In genomic region chr13:56600216-56600890, GRCm38 (mm10) we compare ENCODE assay signal across 9 mouse cellular contexts. TPM values are rescaled to one million over a fixed set of nuclear protein-coding genes. Genes with fewer than 3 reads are reported as not detected.
DNase-seq lines count a peak whose midpoint lies in the region; ATAC-seq and TF ChIP-seq lines count a peak whose summit lies in the region.
"Had no signal": no experiment of that assay in that cellular context is flagged by ENCODE, and none has a peak within 500 bp of the region (broad histone marks: within the 10 kb centered on the region; RNA-seq: fewer than 3 reads in every experiment).

No protein-coding gene starts in this region.

- peak; percentile 94 for DNase-seq in lung, embryonic 14.5 days
- DNase-seq in lung, adult 2 months, result no peak
- peak; percentile 81 to 86 for DNase-seq in heart, postnatal 10 days
- DNase-seq in left cerebral cortex, adult 11 months (ENCODE audit: low spot score), result no peak
- DNase-seq in retina, embryonic 14.5 days (ENCODE audit: low spot score), result no peak
- DNase-seq in layer of hippocampus, postnatal 36 days, result no peak

- peak; percentile 76 for ATAC-seq in lung, embryonic 14.5 days (ENCODE audit: insufficient read depth)
- ATAC-seq in embryonic facial prominence, embryonic 13.5 days (ENCODE audit: insufficient number of reproducible peaks, insufficient read depth, low FRiP score, low TSS enrichment, low read depth), result no peak
- ATAC-seq in lung, embryonic 16.5 days (ENCODE audit: low read depth), result peak; percentile 69

- H3K4me1 ChIP-seq in lung, embryonic 14.5 days (ENCODE audit: insufficient read depth), result peaks cover 58% of the 10 kb centered on the region
- H3K4me1 ChIP-seq in lung, adult 2 months (ENCODE audit: control insufficient read depth, insufficient read depth, low read length), result peaks cover 19% of the 10 kb centered on the region
- peaks cover 58% of the 10 kb centered on the region for H3K4me1 ChIP-seq in embryonic facial prominence, embryonic 13.5 days
- H3K4me1 ChIP-seq in lung, embryonic 16.5 days (replicated peaks; ENCODE audit: control insufficient read depth, insufficient read depth, low read length), result peaks cover 53% of the 10 kb centered on the region

- no peak for TF ChIP-seq CTCF in lung, embryonic 14.5 days (IDR thresholded peaks at IDR 0.05; ENCODE audit: low read depth)
- TF ChIP-seq CTCF in lung, adult 2 months (IDR thresholded peaks at IDR 0.05; ENCODE audit: insufficient read depth, low read length), result no peak

- no peaks in the 10 kb centered on the region for H3K9me3 ChIP-seq in lung, embryonic 14.5 days (ENCODE audit: low read depth, low read length)
- H3K9me3 ChIP-seq in embryonic facial prominence, embryonic 13.5 days, result no peaks in the 10 kb centered on the region
- no peaks in the 10 kb centered on the region for H3K9me3 ChIP-seq in lung, embryonic 16.5 days (ENCODE audit: control insufficient read depth, low read length)

- 28% methylated on average over 10 of the region's 10 CpGs for WGBS in lung, embryonic 14.5 days
- 30% methylated on average over 10 of the region's 10 CpGs for WGBS in lung, adult 2 months
- 34% methylated on average over 10 of the region's 10 CpGs for WGBS in embryonic facial prominence, embryonic 13.5 days
- WGBS in lung, embryonic 16.5 days, result 34% methylated on average over 10 of the region's 10 CpGs

- TF ChIP-seq POLR2A in lung, adult 2 months (IDR thresholded peaks at IDR 0.05; ENCODE audit: borderline replicate concordance, extremely low read depth, low read depth, low read length), result no peak

- H3K4me3 ChIP-seq in lung, embryonic 14.5 days (ENCODE audit: low read depth, low read length), result no peak overlapping the region
- H3K4me3 ChIP-seq in lung, adult 2 months (replicated peaks; ENCODE audit: extremely low read depth, low read depth, low read length), result no peak overlapping the region
- H3K4me3 ChIP-seq in embryonic facial prominence, embryonic 13.5 days, result no peak overlapping the region
- H3K4me3 ChIP-seq in lung, embryonic 16.5 days (ENCODE audit: low read length), result no peak overlapping the region

- no peaks in the 10 kb centered on the region for H3K36me3 ChIP-seq in lung, embryonic 14.5 days (ENCODE audit: insufficient read depth)
- H3K36me3 ChIP-seq in embryonic facial prominence, embryonic 13.5 days, result no peaks in the 10 kb centered on the region
- H3K36me3 ChIP-seq in lung, embryonic 16.5 days (ENCODE audit: control insufficient read depth, insufficient read depth, low read length), result no peaks in the 10 kb centered on the region

- H3K4me2 ChIP-seq in lung, embryonic 14.5 days, result no peak overlapping the region
- peak overlapping the region; percentile 16; the same call in 1 of the 2 replicates for H3K4me2 ChIP-seq in embryonic facial prominence, embryonic 13.5 days
- H3K4me2 ChIP-seq in lung, embryonic 16.5 days (ENCODE audit: low read depth, low read length), result no peak overlapping the region

- no peaks in the 10 kb centered on the region for H3K27me3 ChIP-seq in lung, embryonic 14.5 days (ENCODE audit: insufficient read depth, low read length)
- no peaks in the 10 kb centered on the region for H3K27me3 ChIP-seq in embryonic facial prominence, embryonic 13.5 days
- no peaks in the 10 kb centered on the region for H3K27me3 ChIP-seq in lung, embryonic 16.5 days (ENCODE audit: control insufficient read depth, insufficient read depth, low read depth, low read length)

- intact Hi-C loops in heart, postnatal 10 days (cut with DNase I), result no loop called here

- H3K27ac ChIP-seq in lung, embryonic 14.5 days (ENCODE audit: low read depth), result peak overlapping the region; percentile 86
- peak overlapping the region; percentile 90 for H3K27ac ChIP-seq in embryonic facial prominence, embryonic 13.5 days
- H3K27ac ChIP-seq in lung, embryonic 16.5 days (ENCODE audit: low read length), result peak overlapping the region; percentile 73

- H3K9ac ChIP-seq in lung, embryonic 14.5 days, result no peak overlapping the region
- H3K9ac ChIP-seq in embryonic facial prominence, embryonic 13.5 days, result no peak overlapping the region
- H3K9ac ChIP-seq in lung, embryonic 16.5 days (ENCODE audit: low read length), result no peak overlapping the region

RNA-seq across cellular contexts. Expression of gene Tgfbi, which starts 9.0 kb away (rescaled TPM):
- polyA plus RNA-seq in lung, embryonic 14.5 days (2014; fragmentation: Nextera tagmentation; extraction: Ambion mirVana), result 165 and 171 TPM in 2 replicates
- polyA plus RNA-seq in lung, adult 2 months (2012; rRNA removed), result 50.8 and 53.9 TPM in 2 replicates
- 68.8 TPM in 2 replicates for polyA plus RNA-seq in embryonic facial prominence, embryonic 13.5 days (2015; fragmentation: Nextera tagmentation; extraction: Ambion mirVana)
- total RNA-seq in heart, postnatal 10 days (2021), result 10 to 100 TPM; 18.6 to 21.2 TPM
- 175 and 183 TPM in 2 replicates for polyA plus RNA-seq in lung, embryonic 16.5 days (2015; fragmentation: Nextera tagmentation; extraction: Ambion mirVana)
- total RNA-seq in layer of hippocampus, postnatal 36 days (2021), result 1 to 10 TPM; 2.8 to 3.4 TPM

RNA-seq across cellular contexts. Expression of gene Lect2, which starts 52.1 kb away (rescaled TPM):
- not detected in 2 replicates for polyA plus RNA-seq in lung, embryonic 14.5 days (2014; fragmentation: Nextera tagmentation; extraction: Ambion mirVana)
- polyA plus RNA-seq in lung, adult 2 months (2012; rRNA removed), result not detected in 2 replicates
- polyA plus RNA-seq in embryonic facial prominence, embryonic 13.5 days (2015; fragmentation: Nextera tagmentation; extraction: Ambion mirVana), result 0.44 TPM in 1 of 2 replicates, not detected in the other
- total RNA-seq in heart, postnatal 10 days (2021), result not detected
- 0.70 TPM in 1 of 2 replicates, not detected in the other for polyA plus RNA-seq in lung, embryonic 16.5 days (2015; fragmentation: Nextera tagmentation; extraction: Ambion mirVana)
- not detected for total RNA-seq in layer of hippocampus, postnatal 36 days (2021)
- total RNA-seq: left cerebral cortex, postnatal 10 days had no signal

Comparison
In these comparisons a context has a peak if more than half of its experiments do, and no peak if none do; other contexts are left out.
1. DNase-seq: peak in lung, embryonic 14.5 days (single experiment) and heart, postnatal 10 days (2 of 2); none in lung, adult 2 months (single experiment), left cerebral cortex, adult 11 months (single experiment), retina, embryonic 14.5 days (single experiment) and layer of hippocampus, postnatal 36 days (0 of 2).
2. Peak in every context shown above with its lines, with median percentiles within 50 percentile points of each other: H3K27ac ChIP-seq.